Mouse (Mus musculus): ENCODE results near the gene Fam20b.
"Not testable (repeated sequence)": the region's sequence is repeated elsewhere in the genome, so short reads cannot be mapped to it uniquely, and the experiment has no call there.

Fam20b gene

DNA sequence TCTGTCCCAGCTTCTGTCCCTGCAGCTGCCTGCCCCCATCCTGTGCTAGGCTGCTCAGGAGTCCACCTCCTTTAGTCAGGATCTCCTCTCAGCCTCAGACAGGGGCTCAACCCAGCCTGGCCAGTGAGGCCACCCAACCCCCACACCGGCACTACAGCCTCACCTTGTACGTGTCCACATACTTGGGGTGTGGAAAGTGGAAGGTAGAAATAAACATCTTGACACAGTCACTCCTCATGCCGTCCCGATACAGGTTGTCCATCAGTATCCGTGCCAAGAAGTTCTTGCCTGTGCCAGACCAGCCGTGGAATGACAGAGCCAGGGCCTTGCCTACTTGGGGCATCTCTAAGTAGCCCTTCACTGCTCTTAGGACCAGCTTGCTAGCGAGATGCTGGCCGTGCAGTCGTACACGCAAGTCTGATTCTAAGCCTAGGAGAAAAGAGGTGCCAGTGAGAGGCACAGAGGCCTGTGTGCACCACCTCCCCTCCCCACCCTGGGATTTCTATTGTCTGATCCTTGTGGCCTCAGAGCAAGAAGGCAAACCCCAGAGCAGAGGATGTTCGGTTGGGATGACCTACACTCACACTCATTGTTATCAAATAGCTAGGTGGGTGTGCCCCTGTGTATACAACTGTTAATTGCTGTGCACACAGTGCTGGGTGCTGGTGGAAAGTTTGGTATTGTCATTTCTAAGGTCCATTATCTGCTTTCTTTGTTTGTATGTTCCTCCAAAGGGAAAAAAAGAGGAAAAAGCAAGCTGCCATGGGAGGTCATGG, 49.5 kb downstream of the Fam20b start:
- DNase-seq (ENCODE audit: low spot score): no peak

DNA sequence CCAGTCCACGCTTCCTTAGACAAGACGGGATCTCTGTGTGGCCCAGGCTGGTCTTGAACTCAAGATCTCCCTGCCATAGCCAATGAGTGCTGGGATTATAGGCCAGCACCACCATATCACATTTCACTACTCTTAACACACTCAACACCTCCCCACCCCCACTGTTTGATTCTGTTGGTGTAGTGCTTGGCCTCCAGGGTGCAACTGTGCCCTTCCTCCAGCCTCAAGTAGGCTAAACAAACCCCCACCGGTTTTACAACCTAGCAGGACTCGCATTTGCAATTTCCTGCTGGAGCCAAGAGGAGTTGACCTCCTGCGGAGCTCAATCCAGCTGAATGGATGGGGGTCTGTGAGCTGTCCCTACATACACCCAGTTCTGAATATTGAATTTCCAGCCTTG, 50.3 kb downstream of the Fam20b start:
- no peak for DNase-seq (ENCODE audit: low spot score)

DNA sequence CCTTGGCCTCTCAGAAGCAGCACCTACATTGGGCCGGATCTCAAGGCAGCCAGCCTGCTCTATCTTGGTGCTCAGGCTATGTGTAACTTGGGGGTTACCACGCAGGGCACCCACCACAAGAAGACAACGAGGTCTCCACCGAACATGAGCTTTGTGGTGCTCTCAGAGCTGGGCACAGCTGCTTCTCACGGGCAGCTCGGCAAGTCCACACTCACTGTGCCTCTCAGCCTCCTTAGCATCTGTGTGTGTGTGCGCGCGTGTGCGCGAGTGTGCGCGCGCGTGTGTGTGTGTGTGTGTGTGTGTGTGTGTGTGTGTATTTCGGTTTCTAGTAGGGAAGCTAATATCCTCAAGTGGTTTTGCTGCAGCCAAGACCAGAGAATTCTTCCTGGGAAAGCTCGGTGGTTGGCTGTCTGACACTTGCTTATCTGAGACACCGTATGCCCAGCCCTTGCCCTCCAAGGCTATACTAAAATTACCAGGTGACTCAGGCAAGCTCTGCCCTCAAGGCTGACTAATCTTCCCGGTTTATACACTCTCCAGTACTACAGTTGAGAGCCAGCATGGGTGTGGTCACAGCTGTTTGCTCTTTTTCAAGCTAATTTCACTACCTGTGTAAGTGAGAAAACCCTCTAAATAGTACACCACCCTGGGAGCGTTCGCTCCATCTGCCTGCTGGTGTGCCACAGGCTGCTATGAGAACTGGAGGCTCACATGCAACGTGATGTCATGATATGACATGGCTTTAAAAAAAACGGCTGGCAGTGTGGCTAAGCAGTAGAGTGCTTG, 51.6 kb downstream of the Fam20b start:
- DNase-seq (ENCODE audit: low spot score): no peak

DNA sequence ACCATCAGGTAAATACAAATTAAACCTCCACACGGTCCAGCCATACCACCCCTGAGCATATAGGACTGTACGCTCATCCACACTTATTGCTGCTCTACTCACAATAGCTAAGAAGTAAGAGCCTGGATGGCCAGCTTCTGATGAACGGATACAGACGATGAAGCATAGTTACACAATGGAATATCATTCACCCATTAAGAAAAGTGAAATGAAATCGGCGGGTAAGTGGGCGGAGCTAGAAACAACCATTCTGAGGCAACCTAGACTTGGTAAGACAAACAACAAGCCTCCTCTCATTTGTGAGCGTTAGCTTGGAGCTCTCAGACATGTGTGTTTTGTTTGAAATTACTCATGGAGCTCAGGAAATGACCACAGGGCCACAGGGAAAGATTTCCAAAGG, 53.1 kb downstream of the Fam20b start:
- no peak for DNase-seq (ENCODE audit: low spot score)

DNA sequence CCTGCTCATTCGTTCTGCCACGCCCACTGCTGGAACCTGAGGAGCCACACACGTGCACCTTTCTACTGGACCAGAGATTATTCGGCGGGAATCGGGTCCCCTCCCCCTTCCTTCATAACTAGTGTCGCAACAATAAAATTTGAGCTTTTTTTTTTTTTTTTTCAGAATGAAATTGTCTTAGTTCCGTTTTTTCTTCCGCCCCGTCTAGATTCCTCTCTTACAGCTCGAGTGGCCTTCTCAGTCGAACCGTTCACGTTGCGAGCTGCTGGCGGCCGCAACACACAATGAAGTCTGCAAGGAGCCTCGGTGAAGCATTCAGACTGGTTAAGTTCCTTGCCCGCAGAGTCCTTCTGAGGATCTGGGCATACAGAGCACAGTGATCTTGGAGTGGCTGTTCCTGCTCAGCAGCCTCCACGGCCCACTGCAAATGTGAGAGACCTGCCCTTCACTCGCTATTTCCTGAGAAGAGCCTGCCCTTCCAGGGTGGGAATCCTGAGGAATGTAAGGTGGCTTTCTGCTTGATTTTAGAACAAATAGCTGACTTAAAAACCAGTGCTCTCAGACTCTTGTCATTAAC, 58.1 kb downstream of the Fam20b start:
- DNase-seq (ENCODE audit: low spot score): not testable (repeated sequence)

DNA sequence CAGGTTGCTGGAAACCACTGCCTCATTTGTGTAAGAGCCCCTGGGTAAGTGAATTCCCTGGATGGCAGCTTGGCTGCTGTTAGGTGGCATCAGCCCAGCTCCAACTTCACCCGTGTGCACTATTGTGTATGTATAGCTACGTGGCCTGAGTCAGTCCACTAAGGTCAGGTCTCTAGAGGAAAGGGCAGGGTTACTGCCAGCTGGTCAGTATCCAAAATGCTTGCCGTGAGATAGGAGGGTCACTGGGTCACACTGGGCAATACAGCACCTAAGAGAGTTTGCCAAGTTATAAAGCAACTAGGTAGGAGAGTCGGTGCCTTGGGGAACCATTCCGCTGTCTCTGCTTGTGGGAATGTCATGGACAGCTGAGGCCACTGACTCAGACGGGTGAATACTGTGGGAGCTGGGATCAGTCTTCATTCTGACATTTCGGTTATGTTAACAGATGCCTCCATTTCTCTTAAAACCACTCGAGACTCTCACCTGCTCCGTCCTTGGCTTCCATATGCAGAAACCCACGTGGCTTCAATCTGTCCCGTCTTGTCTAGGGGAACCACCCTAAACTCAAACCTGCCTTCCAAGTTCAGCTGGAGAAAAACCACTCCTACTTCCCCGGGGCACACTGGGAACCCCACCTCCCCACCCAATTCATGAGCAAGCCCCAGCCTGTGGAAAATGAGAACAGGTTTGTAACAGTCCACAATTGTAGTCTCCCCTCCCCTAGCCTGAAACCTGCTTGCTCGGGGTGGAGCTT, 58.8 kb downstream of the Fam20b start:
- no peak for DNase-seq (ENCODE audit: low spot score)

DNA sequence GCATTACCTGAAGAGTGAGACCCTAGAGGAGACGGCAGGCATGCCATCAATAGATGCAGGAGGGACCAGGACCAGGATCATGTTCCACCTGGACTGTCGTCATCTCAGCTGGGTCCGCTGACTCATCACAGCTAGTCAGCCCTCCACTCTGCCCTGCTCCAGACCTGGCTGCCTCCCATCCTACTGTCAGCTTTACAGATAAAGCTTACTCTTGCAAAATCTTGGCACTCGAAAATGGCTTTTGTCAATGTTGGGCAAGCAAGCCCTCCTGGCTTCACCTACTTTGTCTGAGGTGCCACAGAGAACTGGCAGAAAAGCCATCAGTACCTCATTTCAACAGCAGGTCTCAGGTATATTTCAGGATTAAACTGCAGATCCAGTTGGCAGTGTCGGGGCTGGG, 60.2 kb downstream of the Fam20b start:
- no peak for DNase-seq (ENCODE audit: low spot score)

DNA sequence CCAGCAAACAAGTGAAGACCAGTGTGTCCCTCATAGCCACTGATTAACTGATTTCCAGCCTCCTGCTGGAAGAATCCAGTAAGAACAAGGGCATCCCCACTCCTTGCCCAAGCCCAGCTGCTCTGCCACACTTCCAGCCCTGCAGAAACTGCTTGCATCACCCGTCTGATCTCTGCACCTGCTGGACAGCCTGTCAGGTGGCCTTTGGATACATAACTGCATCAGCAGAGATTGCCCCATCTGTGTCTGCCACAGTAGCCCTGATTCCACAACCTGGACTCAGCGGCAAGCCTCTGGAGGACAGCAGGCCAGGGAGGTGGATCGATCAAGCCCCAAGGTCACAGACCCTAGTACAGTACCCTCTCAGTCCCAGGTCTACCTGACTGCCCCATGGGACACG, 61.4 kb downstream of the Fam20b start:
- DNase-seq (ENCODE audit: low spot score): no peak

DNA sequence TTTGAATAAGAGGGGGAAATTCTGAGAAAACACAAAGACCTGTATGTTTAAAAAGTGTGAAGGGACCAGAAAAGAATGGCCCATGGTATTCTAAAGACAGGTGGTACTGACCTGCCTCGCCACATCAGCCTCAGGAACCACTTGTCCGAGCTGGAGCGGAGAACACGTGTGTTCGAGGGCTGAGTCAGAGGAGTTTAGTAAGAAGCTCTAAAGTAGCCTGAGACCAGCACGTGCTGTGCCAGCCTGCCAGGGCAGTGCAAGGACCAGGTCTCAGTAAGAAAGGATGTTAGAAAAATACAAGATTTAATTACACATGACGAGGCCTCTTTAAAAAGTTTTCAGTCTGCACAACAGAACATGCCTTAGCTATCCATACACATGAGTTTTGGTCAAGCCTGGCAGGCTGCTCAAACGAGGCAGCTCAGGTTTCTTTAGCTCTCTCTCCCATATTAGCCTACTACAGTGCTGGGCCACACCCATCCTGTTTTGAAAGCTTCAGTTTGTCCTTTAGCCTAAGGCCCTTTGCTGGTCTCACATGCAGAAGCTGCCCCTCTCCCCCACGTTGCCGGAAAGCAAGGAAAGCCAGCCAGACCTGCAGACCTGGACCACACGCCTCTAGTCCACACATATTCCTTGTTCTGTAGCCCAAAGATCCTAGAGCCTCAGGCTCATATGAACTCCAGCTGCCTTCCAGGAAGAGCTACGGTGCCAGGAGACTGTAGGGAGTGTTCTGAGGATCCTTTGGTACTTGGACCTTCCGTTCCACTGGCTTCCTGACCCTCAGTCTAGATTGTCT, 64.0 kb downstream of the Fam20b start:
- DNase-seq (ENCODE audit: low spot score): no peak

DNA sequence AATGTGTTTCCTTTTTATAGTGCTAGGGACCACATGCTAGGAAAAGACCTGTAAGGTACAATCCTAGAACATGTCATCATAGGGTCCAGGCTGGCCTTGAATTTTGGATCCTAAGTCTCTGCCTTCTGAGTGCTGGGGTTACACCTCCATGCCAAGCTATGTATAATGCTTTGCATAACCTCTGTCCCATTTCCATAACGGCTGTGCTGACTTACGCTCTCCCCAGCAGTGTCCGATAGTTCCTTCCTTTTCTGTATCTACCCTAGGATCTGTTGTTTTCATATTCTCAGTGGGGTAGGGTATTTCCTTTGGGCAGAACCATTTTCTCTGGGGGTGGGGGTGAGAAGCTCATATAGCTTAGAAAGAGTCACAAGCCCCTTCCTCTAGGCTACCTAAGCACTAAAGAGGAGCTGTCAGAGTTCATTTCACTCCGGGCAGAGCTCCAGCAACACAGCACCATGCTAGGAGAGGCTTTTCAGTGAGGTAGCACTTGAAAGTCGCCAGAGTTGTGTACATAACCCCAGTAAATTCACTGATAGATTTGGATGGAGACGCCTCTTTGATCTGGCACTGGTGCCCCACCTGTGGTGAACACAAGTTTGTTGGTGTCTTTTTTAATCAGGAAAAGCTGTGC, 66.6 kb downstream of the Fam20b start:
- DNase-seq (ENCODE audit: low spot score): no peak

DNA sequence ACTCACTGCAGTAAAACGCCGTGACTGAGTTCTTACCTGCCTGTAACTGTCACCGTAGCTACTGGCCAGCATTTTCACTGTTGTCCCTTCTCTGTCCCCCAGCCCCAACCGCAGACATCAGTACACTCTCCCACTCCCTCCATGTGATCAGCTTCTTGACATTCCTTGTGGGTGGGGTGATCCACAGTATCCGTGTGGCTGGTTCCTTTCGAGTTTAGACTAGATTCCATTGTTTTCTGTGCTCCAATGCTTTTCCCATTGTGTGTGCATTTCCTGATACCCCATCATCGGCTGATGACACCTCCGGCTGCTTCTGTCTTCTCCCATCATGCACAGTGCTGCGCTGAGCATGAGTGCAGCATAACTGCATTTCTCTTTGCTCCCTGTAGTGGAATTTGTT, 68.3 kb downstream of the Fam20b start:
- no peak for DNase-seq (ENCODE audit: low spot score)

DNA sequence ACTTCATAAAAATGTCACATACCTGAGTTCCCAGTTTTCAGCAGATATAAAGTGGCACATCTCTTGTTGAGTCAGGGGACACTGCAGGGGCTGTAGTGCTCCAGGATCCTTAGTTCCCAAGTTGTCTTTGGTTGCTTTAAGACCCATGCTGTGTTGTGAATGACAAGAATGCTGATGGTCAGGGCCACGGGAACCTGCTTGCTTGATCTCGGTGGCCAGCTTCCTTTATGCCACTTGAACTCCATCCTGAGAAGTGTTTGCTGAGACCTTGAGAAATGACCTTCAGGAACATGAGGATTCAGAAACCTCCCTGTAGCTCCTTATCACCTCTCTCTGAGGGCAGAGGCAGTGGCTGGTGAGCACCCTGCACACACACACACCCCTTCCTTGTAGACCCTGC, 70.2 kb downstream of the Fam20b start:
- no peak for DNase-seq (ENCODE audit: low spot score)

DNA sequence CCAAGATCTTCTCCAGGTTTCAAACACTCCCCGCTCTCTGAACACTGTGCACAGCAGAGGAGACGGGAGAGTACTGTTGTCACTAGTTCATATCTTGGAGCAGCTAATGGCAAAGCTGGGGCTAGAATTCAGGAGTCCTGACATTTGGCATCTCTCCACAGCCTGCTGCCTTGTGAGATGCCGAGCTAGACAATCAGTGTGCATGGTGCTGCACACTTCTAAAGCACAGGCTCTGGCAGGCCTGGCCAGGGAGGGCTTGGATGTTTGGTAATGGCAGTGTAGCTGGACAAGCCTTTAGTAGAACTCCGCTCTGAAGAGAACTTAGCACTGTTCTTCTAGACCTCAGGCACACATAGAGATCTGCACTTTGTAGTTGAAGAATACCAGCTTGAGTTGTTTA, 72.9 kb downstream of the Fam20b start:
- DNase-seq (ENCODE audit: low spot score): no peak

DNA sequence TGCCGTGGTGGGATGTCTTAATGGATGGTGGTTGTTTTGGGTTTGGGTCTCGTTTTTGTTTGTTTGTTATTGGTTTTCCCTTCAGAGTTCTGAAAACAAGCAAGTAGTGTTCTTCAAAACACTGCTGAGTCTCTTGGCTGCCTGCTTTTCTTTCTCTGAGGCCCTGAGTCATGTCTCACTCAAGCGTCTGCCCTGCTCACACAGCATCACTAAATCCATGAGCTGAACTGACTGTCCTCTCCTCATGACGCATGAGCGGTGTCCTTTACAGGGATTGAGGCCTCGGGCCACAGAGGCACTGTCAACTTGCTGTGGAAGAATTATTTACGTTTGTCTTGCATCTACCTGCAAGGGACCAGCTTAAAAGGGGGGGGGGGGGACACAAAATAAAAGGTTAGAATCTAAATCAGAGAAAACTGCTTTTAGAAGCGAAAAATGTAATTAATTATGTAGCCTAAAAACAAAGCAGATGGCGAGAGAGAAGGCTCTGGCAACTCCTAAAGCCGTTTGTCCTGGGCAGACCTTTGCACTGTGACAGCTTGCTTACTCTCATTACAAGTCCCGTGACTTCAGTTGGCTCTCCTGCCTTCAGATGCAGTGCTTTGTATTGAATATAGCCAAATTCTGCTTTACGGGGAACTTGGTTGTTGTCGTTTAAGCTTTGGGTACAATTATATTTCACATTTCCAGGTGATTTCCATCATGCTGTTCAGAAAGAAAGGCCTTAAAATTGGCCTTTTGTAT, 73.9 kb downstream of the Fam20b start:
- DNase-seq (ENCODE audit: low spot score): no peak

DNA sequence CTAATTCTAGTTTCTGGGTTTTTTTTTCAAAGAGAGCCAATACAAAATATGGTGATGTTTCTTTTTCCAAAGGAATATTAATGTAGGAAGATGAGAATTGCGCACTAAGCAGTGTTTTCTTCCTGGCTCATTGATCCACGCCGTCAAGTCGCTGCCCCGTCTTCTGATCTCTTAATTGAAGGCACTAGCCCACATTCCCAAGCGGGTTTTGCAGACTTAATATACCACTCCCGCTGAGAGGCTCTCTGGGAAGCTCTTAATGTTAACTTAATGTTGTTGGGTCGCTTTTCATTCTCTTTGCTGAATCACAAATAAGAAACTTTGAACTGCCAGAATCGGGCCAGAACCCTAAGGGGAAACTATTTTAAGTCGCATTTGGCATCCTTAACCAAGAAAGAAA, 74.8 kb downstream of the Fam20b start:
- no peak for DNase-seq (ENCODE audit: low spot score)

DNA sequence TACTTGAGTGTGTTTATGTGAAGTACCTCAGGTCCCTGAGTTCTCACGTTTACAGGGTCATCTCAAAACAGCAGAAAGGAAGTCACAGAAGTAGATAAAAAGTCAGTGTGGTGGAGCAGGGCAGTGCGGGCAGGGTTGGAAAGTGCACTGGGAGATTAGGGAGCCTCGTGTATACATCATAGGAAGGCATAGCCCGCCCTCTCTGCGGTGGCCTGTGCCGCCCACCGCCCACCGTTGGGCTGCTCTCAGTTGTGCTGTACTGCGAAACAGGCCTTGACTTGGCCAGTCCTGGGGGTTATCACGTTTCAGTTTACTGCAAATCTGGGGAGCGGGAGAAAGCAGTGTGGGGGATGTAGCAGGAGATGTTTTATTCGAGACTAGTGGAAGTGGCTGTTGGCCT, 76.1 kb downstream of the Fam20b start:
- no peak for DNase-seq (ENCODE audit: low spot score)

DNA sequence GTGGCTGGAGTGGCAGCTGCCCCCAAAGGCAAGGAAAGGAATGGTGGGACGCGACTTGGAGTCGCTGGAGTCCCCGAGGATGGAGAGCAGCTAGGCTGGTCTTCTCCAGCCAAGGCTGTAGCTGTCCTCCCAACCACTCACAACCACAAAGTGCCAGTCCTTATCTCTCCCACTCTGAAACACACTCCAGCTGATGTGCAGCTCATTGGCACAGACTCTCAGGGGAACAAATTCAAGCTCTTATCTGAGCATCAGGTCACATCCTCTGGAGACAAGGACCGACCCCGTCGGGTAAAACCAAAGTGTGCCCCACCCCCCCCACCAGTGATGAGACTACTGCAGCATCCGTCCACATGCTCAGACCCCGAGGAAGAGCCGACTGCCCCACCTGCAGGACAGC, 77.1 kb downstream of the Fam20b start:
- DNase-seq (ENCODE audit: low spot score): no peak

DNA sequence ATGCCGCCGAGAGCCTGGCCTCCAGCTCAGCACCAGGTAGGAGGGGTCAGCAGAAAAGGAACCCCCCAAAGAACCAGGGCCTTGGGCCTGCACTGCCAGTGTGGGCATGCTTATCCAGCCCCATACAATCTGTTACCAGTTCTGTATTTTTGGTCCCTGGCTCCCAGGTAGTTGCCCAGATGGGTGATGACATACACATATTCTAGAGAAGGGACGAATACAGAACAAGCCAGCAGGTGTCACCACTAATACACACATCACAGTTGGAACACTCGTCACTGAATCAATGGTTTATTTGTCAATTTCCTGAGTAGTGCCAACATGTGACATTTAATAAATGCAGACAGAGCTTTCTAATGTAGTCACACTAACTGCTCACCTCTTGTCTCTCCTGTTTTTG, 78.3 kb downstream of the Fam20b start:
- DNase-seq (ENCODE audit: low spot score): no peak

DNA sequence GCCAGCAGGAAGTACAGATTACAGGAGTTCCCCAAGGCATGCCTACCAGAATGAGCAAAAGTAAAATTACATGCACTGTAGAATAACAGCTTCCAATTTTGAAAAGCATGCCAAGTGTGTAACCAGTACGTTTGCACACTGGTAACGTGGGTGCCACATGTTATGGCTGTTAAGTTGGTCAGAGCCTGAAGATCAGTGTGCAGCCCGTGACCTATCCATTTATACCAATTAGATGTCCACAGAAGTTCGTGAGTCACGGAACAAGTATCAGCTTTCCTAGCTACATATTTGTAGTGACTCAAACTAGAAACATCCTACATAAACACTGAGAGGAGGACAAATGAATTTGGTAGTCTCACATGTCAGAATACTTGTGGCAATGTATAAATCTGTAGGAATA, 79.4 kb downstream of the Fam20b start:
- DNase-seq (ENCODE audit: low spot score): no peak

DNA sequence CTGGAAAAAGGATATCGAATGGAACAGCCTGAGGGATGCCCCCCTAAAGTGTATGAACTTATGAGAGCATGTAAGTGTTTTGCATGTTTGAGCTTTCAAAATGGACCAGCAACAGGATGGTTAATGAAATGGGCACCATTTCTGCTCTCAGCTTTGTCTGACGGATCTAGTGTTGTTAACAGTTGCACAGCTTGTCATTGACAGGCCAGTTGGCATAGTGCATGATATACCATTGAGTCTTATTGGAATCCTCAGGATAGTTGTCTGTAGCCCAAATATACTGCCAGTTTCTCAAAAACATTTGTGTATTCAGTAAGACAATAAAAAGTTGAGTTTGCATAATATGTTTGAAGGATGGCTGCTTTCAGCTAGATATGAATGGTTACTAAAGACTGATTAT, 83.7 kb downstream of the Fam20b start:
- DNase-seq (ENCODE audit: low spot score): no peak

DNA sequence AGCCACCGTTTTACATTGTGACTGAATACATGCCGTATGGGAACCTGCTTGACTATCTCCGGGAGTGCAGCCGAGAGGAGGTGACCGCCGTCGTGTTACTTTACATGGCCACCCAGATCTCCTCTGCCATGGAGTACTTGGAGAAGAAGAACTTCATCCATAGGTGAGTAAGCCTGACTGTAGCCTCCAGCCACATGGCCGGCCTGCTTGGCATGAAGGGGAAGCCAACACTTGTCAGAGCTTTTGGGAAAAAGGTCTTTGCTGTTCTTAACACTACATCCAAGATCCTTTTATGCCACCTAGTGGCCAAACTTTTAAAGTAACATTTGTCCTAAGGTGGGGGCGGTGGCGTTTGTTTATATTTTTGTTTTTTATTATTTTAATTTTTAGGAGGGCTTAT, 85.8 kb downstream of the Fam20b start:
- no peak for DNase-seq (ENCODE audit: low spot score)
